Mouse (Mus musculus) mouse embryonic stem cell (cell line): ENCODE data around the gene Fancd2.

ENCODE experiments used
- in situ Hi-C, 2 experiments: fragments of 300-500 bp; cut with MboI; formaldehyde crosslinking; loops; 1 replicate in 1 of 2; 3 replicates in 1 of 2; pipeline ENCODE4 v1.14.3; 2019 to 2020; ENCODE audit warnings: low sequenced_read_pairs in 2 of 2, low pct_unique_long_range_greater_than_20kb in 1 of 2, mixed read lengths in 1 of 2; ENCODE audit not compliant: unreplicated experiment in 1 of 2

Gene Fancd2

GRCm38 (mm10) chr6:113643021-113643420, 111.5 kb downstream of the Fancd2 start:
- in situ Hi-C loops, result no loop called here

- in situ Hi-C loops, result no loop called here
Observed at GRCm38 (mm10) chr6:113643967-113644366, 112.5 kb downstream of the Fancd2 start.

- in situ Hi-C loops, result no loop called here
Observed at GRCm38 (mm10) chr6:113644808-113645207, 113.3 kb downstream of the Fancd2 start.
